Mouse (Mus musculus) adrenal gland (tissue): ENCODE measurements at regions not wholly inside any gene's neighbourhood (a gene's known extent, or its start where the extent isn't known, plus 50 kb on each side); places are given as distances from the start of the nearest gene placed in this dataset.

Source experiments
- intact Hi-C: fragments of 180-260 bp; cut with DNase I; formaldehyde crosslinking; loops from one replicate; pipeline ENCODE4 v1.15.1; 2025

DNA sequence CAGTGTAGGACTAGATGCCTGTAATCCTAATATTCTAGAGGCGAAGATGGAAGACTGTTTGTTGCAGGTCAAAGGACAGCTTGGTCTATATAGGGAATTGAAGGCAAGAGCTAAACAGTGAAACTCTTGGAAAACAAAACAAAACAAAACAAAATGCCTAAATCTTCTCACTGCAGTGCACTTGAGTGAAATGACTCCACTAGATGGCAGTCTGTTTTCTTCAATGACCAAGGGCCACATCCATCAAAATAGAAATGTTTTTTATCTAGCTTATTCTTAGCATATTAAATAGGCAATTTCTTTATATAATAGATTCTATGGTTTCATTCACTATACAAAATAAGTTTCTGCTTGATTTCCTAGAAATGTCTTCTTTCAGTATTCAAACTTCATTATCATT, 279.7 kb downstream of the Tex13c3 start:
- intact Hi-C loops: loop anchor here (10.0 kb wide), 1 partner anchor 317 kb away; no protein-coding TSS in a partner anchor

DNA sequence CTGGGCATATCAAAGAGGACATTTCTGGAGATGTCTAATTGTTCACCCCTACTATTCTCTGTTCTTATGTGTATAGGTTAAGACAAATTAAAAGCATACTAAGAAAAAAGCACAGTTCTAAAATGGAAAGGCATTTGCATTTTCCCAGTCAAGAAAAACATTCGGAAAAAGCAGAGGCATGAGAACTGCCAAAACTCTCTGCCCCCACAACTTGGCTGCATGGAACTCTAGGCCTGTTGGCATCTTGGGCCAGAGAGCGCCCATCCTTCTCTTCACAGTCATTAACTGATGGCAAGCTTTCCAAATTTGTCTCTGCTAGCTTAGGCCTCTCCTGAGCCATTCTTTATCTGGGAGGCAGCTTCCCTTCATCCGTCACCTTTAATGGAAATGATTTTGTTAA, 281.6 kb downstream of the Tex13c3 start:
- intact Hi-C loops: no loop called here

DNA sequence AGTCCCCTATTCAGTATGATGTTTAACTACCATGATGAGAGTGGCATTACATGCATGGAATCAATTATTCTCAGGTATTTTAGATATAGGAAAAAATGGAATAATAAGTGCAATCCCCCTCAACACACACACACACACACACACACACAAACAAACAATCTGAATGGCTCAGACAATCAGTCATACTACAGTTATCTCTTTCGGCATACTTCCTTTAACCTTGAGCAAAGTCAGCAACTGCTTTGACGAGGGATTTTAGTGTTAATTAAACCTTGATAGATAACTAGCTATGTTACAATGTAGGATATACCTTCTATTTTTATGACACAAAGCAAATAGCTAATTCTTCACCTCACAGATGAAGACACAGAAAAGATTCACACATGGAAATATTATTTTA, 312.1 kb downstream of the Tex13c3 start:
- intact Hi-C loops: no loop called here

DNA sequence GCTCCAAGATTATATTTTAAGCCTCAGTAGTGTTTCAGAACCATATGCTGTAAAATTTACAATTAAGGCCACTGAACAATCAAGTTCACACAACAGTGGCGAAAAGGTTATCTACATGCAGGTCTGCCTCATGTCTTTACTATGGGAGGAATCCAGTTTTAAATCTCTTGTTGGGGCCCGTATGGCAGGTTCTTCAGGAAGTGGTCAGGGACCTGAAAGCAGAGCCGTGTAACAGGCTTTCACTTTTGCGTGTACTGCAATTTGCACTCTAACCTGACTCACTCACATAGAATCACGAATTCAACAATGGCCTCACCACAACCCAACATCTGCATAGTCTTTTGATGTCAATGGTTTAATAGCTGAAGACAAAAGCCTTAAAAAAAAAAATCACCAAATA, 312.6 kb downstream of the Tex13c3 start:
- intact Hi-C loops: no loop called here

DNA sequence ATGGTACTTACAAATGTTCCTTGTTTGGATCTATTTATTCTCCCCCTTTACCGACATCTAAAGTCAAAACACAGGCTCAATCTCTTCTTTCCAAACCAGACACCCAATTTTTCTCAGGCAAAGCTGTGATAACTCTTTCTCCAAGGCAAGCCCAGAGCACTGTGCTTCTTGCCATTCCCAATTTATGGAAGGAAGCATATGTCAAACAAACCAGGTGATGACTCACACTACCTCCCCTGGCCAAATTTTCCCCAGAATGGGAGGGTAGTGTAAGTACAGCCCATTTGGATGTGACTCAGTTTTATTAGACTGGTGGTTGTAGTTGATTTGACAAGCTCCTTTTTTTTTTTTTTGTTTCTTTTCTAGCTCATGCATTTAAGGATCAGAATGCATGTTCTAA, 313.0 kb downstream of the Tex13c3 start:
- intact Hi-C loops: no loop called here

DNA sequence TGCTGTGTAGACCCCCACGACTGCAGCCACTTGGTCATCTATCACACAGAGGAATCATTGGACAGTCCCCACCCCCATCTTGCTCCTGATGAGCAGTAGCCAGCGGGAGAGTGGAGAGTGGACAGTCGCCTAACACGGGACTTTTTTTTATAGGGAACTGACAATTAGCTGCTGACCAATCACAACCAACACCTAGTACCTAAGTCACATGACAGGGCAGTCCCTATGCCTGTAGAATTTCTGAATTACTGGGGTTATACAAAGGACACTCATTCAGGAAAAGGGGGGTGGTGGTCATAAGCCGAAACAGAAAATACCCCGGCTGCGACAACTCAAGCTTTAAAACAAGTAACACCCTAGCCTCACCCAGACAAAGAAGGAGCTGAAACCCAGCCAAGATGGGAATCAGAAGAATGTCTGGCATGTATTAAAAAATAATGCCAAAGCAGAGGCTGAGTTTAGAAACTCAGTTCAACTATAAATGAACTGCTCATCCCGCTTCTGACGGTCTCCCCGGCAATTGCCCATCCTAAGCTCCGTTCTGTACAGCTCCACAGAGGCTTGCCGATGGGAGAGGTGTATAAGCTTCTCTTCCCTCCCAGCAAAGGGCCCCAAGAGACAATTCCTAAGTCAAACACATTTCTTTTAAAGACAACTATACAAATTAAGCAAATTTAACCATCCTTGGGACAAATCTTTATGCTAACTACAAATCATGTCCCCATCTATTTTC, 313.8 kb downstream of the Tex13c3 start:
- intact Hi-C loops: no loop called here

DNA sequence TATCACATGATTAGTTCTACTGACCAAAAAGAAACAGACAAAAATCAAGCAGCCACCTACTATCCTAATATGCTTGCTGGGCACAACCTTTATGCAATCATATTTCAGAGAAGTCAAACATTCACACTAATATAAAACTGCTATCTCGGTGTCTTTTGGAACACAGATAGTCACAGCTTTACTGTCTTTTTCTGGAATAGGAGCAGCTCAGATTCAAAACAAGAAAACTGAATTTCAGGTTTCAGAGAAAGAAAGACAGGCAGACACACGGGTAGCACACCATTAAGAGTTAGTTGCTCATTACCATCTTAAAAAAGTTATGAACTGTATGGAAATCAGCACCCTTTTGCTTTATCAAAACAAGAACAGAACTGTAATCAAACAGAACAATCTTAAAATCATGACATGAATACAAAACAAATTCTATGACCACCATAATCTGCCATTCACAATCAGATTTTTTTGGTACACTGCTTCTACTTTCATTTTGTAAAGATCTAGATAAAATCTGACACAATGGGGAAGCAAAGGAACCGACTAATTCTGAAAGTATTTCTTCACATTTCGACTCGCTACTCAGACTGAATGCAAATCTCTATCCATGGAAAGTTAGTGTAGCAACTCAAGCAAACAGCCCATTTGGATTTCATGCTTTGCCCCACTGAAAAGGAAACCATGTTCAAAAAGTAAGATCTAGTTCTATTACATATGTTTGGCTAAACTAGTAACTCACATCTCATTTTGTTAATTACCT, 315.1 kb downstream of the Tex13c3 start:
- intact Hi-C loops: no loop called here

DNA sequence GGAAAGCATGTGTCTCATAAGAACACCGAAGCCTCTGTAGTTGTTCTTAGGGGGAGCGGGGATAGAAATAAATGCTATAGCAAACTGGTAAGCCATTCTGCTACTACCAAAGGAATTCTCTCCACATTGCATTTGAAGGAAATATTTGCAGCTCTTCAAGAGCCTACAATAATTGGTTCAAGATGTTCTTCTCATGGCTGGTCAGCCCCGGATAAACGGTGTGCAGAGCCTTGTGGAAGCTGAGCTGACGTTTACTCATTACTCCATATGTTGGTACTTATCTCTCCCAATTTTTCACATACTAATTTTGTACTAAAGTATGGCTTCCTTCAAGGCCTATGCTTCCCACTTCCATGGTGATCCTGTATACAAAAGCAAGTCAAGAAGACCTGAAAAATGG, 317.0 kb downstream of the Tex13c3 start:
- intact Hi-C loops: no loop called here

DNA sequence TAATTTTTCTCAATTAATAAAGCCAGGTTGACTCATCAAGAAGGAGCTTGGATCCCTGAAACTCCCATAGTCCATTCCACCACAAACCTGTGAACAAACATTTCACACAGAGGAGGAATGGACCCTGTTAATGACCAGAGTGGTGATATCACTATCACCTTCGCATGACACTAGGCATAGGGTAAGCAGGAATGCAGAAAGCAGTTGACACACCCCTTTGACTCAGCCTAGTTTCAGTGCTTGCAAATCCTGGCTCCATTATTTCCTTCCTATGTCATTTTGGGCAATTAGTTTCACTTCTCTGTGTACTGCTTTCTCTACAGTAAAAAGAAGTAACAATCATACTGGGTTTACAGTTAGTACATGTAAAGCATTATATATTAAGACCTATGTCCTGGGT, 318.2 kb downstream of the Tex13c3 start:
- intact Hi-C loops: no loop called here

DNA sequence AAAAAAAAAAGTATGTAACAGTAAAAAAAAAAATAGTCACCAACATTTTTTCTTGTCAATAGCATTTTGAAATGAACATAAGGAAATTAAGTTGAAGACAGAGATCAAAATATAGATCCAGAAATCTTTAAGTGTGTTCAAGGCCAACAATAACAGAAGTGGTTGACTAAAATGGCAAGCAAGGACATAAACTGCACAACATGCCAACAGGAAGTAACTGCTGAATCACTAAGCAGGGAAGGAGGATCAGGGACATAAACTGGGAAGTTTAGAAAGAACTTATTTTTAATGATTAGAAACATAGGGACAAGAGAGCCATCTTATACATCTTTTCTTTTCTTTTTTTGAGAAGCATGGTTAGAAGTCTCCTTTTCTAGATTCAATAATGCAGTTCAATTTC, 318.8 kb downstream of the Tex13c3 start:
- intact Hi-C loops: no loop called here

DNA sequence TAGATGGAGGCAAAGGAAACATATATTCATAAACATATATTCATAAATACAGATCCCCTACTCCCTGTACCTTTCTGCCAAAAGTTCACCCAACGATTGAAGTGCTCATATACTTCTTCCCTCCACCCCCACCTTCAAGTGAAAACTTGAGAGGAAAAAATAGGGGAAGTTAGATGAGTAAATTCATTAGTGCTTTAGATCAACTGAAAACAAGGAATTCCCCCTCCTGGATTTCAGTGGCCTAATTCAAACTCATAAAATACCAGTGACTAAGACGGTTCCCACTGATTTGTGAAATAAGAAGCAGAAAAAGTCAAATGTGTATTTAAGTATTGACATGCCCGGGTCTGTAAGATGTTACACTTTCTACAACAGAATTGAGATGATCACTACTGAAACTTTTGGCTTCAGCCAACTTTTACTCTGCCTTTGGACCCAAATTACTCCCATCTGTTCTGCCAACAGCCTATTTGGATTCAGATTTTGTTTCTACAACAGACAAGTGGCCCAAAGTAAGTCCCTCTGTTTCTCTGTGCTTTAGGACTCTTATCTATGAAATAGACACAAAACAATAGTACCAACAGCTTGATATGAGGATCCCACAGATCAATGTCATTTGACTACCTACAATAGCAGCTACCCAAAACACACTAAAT, 320.7 kb downstream of the Tex13c3 start:
- intact Hi-C loops: no loop called here

DNA sequence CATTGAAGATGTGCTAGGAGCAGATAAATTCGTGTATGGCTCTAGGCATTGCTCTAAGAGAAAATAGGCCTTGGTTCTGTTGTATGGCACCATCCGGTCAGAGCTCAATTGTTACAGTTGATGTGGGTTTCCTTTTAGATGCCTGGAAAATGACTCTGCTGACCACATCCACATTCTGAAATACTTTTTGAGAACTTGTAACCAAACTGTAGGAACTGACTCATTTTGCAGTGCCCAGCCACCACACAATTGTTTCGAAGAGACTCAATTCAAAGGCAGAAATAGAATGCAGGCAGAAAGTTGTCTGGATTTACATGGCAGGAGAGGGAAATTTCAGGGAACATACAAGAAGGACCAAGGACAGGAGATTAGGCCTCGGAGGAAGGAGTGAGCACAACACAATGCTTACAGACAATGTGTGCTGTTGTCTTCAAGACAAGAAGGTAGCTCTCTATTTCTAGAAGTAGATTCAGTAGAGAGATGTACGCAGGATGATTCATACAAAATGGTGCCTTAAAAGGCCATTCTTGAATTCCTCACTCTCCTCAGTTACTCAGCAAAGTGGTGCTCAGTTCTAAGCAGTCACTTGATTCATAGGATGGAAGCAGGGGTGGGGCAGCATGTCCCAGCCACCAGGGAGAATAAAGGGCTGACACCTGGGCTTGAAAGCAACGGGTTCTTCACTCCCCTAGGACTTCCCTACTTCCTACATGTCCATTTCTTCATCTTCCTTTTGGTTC, 323.5 kb downstream of the Tex13c3 start:
- intact Hi-C loops: no loop called here

DNA sequence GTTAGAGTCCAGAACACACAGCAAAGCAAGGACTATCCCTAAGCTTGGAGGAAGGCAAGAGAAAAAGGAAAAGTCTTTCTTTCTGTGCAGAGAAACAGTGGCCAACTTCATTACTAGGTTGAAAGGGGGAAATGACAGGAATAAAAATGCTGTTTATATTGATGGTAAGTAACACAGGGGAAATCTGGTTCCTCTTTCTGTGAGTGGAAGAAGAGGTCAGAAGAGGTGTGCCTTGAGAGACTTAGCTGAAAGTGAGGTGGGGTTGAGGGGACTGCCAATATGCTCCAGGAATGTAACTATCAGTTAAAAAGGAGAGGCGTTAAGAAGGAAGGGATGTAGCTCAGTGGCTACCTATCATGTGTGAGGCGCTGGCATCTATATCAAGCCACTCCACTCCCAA, 327.5 kb downstream of the Tex13c3 start:
- intact Hi-C loops: no loop called here

DNA sequence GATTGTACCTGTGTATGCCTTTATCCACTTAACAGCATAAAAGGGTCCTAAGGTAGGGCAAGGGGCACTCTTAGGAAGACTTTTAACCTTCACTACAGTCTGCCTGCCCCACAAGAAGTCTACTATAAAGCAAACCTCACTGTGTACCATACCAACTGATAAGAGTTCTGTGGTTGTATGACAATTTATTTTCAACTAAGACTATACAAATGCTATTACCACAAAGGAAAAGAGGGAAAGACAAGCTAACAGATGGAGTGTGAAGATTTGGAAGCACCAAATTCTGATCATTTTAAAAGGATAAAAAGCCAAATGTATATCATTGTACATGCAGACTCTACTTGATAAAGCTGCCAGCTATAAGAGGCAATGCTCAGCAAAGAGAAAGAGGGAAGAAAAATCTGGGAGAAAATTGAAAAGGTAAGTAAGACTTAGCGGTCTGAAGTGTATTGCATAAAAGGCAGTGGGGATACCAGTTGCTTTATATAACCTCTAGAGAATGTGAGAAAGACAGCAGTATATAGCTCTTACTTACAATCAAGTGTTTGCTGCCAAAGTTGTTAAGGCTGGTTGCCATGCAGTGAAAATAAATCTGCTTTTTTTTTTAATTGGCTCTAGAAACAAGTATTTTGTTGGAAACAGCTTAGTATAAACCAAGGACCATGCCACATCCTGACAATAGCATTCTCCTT, 328.8 kb downstream of the Tex13c3 start:
- intact Hi-C loops: no loop called here

DNA sequence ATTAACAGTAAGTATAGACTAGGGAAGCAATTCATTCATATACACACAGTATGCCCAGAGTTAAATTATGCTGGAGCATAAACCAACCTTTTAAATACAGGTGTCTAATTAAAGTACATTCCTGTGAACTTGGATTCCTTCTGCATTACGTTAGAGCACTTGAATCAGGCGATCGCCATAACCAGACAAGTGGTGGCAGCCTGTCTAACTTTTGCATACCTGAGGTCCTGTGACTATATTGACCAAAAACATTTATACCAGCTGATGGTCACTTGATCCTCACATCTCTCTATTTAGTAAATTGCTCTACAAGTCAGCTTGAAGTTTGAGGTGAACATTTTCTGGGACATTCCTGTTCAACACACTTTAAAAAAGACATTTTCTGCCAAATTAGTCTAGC, 330.5 kb downstream of the Tex13c3 start:
- intact Hi-C loops: no loop called here

DNA sequence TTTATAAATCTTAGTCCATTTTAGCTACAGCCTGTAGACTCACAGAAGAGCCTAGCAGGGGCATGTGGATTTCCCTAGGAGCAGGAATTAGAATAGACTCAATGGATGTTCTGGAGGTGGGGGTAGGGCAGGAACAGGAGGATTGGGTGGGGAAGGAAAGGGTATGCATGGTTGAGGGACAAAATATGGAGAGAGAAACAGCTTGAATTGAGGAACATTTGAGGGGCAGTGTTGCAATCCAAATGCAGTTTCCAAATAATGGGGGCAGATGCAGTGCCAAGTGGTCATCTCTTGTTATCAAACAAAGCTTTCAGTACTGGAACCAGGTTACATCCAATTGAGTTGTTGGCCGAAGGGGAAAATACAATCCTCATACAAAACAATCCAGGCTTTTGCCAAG, 332.4 kb downstream of the Tex13c3 start:
- intact Hi-C loops: no loop called here

DNA sequence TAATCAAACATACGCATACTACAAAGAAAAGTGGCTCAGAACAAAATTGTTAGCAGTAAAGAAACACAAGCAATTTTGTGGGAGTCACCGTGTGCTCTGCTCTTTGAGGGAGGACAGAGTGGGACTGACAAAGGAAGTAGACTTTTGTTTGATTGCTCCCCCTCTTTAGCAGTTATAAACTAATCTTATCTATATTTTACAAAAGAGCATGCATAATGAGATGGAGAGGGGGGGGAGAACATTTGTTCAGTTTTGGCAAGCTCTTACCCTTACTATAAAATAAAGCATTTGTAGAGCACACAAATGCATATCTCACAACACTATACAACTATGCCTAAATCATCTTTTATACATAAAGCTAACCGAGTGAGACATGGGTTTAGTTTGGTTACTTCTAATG, 332.9 kb downstream of the Tex13c3 start:
- intact Hi-C loops: no loop called here

DNA sequence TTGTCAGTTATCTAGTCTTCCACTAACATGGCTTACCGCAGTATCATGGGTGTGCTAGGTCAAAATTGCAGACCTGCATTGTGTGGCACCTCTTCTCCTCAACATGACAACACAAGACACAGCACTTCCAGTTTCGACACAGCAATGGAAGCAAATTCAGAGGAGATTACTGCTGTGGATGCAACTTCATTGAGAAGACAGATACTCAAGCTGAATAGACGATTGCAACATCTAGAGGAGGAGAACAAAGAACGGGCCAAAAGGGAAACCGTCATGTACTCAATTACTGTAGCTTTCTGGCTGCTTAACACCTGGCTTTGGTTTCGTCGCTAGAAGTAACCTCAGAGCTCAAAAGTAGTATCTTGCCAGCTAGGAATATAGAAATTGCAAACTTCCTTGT, 368.4 kb downstream of the Tex13c3 start:
- intact Hi-C loops: no loop called here

DNA sequence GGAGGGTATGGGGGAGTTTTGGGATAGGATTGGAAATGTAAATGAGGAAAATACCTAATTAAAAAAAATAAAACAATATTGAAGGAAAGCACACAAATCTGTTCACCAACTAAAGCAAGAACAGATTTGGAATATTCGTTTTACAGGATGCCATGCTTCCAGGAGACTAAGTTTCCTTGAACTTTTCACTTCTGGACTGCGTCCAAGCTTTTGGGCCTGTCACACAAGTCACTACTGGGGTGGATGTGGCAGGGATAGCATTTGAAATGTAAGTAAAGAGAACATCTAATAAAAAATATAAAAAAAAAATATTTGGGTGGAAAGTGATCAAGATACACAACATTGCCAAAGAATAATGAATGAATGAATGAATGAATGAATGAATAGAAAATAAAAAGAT, 378.2 kb downstream of the Tex13c3 start:
- intact Hi-C loops: no loop called here

DNA sequence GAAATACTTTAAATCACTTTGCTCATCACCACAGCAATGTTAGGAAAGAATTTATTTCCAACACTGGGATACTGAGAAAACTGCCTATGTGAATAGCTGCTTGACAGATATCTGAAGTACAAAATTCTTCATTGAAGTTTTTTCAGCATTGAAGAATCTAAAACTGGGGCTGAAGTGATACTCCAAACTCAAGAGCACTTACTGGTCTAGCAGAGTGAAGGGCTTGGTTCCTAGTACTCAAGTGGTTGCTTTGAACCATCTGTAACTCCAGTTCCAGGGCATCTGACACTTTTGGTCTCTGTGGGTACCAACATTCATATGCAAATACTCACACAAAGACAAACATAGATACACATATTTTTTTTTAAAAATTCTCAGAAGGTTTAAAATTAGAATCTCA, 385.2 kb downstream of the Tex13c3 start:
- intact Hi-C loops: no loop called here

DNA sequence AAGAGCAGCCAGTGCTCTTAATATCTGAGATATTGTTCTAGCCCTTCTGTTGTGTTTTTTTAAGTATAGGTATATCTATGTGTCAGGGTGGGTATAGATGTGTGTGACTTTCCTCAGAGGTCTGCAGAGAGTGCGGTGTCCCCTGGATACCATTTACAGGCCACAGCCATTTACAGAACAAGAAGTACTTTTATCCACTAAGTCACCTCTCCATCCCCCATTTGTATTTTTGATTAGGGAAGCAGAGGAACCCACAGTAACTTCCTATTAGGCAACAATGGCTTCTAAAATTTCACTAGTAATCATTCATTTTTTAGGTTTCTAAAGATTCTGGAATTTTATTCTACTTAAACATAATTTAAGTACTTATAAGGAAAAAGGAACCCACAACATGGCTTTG, 396.7 kb downstream of the Tex13c3 start:
- intact Hi-C loops: no loop called here
